Mouse (Mus musculus): Measurements from ENCODE around the gene Prrt4.
"Not testable (repeated sequence)": the region's sequence is repeated elsewhere in the genome, so short reads cannot be mapped to it uniquely, and the experiment has no call there.

Prrt4 gene

DNA sequence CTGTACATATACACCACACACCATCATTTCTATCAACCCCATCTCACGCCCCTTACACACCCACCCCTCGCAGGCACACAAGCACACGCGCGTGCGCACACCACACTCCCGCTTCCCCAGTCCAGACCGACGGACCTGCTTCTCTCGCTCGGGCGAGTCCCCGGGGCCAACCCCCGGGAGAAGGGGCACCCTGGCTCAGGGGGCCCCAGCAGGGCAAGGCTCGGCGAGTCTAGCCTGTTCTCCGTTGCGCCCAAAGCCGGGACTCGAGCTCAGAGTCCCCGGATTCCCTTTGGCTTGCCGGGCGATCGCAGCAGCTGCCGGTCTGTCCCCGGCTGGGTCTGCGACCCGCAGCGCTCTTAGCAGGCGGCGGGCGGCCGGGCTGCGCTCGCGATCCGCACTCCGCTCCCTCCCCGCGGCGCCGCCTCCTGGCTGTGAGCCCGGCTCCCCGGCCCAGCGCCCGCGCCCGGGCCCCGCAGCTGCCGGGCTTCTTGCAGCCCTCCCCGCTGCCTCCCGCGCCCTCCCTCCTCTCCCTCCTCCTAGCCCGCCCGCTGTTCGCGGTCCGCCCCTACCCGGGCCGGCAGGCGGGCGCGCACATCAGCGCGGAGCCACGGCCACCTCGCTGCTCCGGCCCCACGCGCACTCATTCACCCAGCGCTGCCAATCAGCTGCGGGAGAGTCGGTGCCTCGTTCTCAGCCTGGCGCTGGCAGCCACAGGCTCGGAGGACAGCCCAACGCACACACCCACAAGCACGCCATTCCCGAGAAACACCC lies at the start of gene Prrt4:
Prrt4 (minus strand) TSS at position 697 of the 771 bp plus-strand sequence.
- Histone ChIP-seq H3K4me3 (replicated peaks; ENCODE audit: low read length) (peak within 1 kb of the TSS; percentile 87), H3K36me3 (ENCODE audit: insufficient read depth, low read length) (no peaks in the 10 kb centered on the region), H3K4me1 (replicated peaks; ENCODE audit: low read depth, low read length) (peaks cover 30% of the 10 kb centered on the region), H3K27me3 (ENCODE audit: insufficient read depth, low read length) (peaks cover 86% of the 10 kb centered on the region), H3K9me3 (ENCODE audit: low read length) (no peaks in the 10 kb centered on the region)
- no peak for TF ChIP-seq CTCF (conservative IDR thresholded peaks at IDR 0.05; ENCODE audit: low read length)
- TF ChIP-seq NANOG (IDR thresholded peaks at IDR 0.05; ENCODE audit: borderline replicate concordance, low read length), result no peak
- TF ChIP-seq POU5F1 (IDR thresholded peaks at IDR 0.05; ENCODE audit: borderline replicate concordance, low read length), result no peak

- Histone ChIP-seq H3K27me3 (ENCODE audit: insufficient read depth, low read length) (peaks cover 39% of the 10 kb centered on the region), H3K4me1 (replicated peaks; ENCODE audit: low read depth, low read length) (peaks cover 27% of the 10 kb centered on the region)
- H3K9me3 ChIP-seq (ENCODE audit: low read length); H3K36me3 ChIP-seq (ENCODE audit: insufficient read depth, low read length); H3K4me3 ChIP-seq (replicated peaks; ENCODE audit: low read length): not testable (repeated sequence)
These were observed 38.3 kb upstream of the Prrt4 start for GRCm38 (mm10) chr6:29217717-29218116.

DNA sequence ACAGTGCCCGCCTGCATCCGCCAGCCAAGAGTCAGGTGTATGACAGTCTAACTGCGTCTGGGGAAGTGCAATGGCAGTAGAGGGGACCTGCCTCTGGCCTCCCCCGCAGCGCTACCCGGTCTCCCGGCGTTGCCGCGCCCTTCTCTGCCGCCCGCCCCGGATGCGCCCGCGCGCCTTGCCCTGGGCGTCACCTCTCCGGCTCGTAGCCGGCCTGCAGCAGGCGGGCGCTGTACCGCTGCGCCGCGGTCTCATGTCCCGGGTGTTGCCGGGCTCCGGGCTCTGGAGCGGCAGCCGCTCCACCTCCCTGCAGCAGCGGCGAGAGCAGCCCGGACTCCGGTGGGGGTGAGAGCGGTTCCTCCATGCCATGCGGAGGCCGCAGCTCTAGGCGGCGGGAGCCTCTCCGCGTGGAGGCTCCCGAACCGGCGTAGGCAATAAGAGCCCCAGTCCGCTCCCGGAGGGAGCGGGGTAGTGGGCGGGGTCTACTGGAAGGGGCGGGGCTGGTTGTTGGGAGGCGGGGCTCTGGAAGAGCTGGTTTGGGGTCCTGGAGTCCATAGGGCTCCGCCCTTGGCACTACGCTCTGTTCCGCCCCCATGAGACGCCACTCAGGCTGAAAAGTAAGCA lies 36.6 kb upstream of the Prrt4 start, which contains the start of gene Impdh1:
Impdh1 (minus strand) TSS at position 484 of the 621 bp plus-strand sequence.
- Histone ChIP-seq H3K9me3 (ENCODE audit: low read length) (no peaks in the 10 kb centered on the region), H3K36me3 (ENCODE audit: insufficient read depth, low read length) (no peaks in the 10 kb centered on the region), H3K27me3 (ENCODE audit: insufficient read depth, low read length) (peaks cover 48% of the 10 kb centered on the region), H3K4me3 (replicated peaks; ENCODE audit: low read length) (peak within 1 kb of the TSS; percentile 95), H3K4me1 (replicated peaks; ENCODE audit: low read depth, low read length) (peaks cover 39% of the 10 kb centered on the region)
- TF ChIP-seq CTCF (conservative IDR thresholded peaks at IDR 0.05; ENCODE audit: low read length), result no peak
- no peak for TF ChIP-seq NANOG (IDR thresholded peaks at IDR 0.05; ENCODE audit: borderline replicate concordance, low read length)
- no peak for TF ChIP-seq POU5F1 (IDR thresholded peaks at IDR 0.05; ENCODE audit: borderline replicate concordance, low read length)

DNA sequence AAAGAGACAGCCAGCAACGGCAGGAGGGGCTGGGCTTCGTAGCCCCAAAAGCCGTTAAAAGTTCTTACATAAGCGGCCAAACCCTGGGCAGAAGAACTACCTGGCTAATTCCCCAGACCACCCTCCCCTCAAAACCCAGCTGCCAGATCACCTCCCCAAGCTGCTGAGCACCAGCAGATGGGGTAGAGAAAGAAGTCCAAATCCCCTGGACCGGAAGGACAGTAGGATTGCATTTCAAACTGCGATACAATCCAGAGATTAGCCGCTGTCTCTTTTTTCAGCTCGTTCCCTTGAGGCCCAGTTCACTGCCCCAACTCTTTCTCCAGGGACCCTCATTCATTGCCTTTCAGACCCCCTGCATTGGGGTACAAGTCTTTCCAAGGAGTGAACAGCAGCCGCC lies 35.8 kb upstream of the Prrt4 start:
- peaks cover 52% of the 10 kb centered on the region for H3K27me3 ChIP-seq (ENCODE audit: insufficient read depth, low read length)
- H3K4me1 ChIP-seq (replicated peaks; ENCODE audit: low read depth, low read length), result peaks cover 45% of the 10 kb centered on the region
- no peak for TF ChIP-seq NANOG (IDR thresholded peaks at IDR 0.05; ENCODE audit: borderline replicate concordance, low read length)
- no peak for TF ChIP-seq CTCF (conservative IDR thresholded peaks at IDR 0.05; ENCODE audit: low read length)
- no peak for TF ChIP-seq POU5F1 (IDR thresholded peaks at IDR 0.05; ENCODE audit: borderline replicate concordance, low read length)
- no peaks in the 10 kb centered on the region for H3K36me3 ChIP-seq (ENCODE audit: insufficient read depth, low read length)
- H3K9me3 ChIP-seq (ENCODE audit: low read length), result no peaks in the 10 kb centered on the region
- H3K4me3 ChIP-seq (replicated peaks; ENCODE audit: low read length), result peak overlapping the region; percentile 95

GRCm38 (mm10) chr6:29214776-29215175 lies 35.4 kb upstream of the Prrt4 start:
- peaks cover 46% of the 10 kb centered on the region for H3K4me1 ChIP-seq (replicated peaks; ENCODE audit: low read depth, low read length)
- peaks cover 53% of the 10 kb centered on the region for H3K27me3 ChIP-seq (ENCODE audit: insufficient read depth, low read length)
- no peaks in the 10 kb centered on the region for H3K36me3 ChIP-seq (ENCODE audit: insufficient read depth, low read length)
- TF ChIP-seq CTCF (conservative IDR thresholded peaks at IDR 0.05; ENCODE audit: low read length), result no peak
- TF ChIP-seq NANOG (IDR thresholded peaks at IDR 0.05; ENCODE audit: borderline replicate concordance, low read length), result no peak
- TF ChIP-seq POU5F1 (IDR thresholded peaks at IDR 0.05; ENCODE audit: borderline replicate concordance, low read length), result no peak
- peak overlapping the region; percentile 95 for H3K4me3 ChIP-seq (replicated peaks; ENCODE audit: low read length)
- H3K9me3 ChIP-seq (ENCODE audit: low read length), result no peaks in the 10 kb centered on the region

- H3K4me3 ChIP-seq (replicated peaks; ENCODE audit: low read length), result no peak overlapping the region
- H3K9me3 ChIP-seq (ENCODE audit: low read length), result no peaks in the 10 kb centered on the region
- no peak for TF ChIP-seq CTCF (conservative IDR thresholded peaks at IDR 0.05; ENCODE audit: low read length)
- TF ChIP-seq POU5F1 (IDR thresholded peaks at IDR 0.05; ENCODE audit: borderline replicate concordance, low read length), result no peak
- TF ChIP-seq NANOG (IDR thresholded peaks at IDR 0.05; ENCODE audit: borderline replicate concordance, low read length), result no peak
- H3K27me3 ChIP-seq (ENCODE audit: insufficient read depth, low read length), result peaks cover 54% of the 10 kb centered on the region
- H3K4me1 ChIP-seq (replicated peaks; ENCODE audit: low read depth, low read length), result peaks cover 46% of the 10 kb centered on the region
- H3K36me3 ChIP-seq (ENCODE audit: insufficient read depth, low read length), result peaks cover under 1% of the 10 kb centered on the region; the same call in 1 of the 2 replicates
These were observed 34.9 kb upstream of the Prrt4 start for GRCm38 (mm10) chr6:29214245-29214644.

- Histone ChIP-seq H3K36me3 (ENCODE audit: insufficient read depth, low read length) (peaks cover 5% of the 10 kb centered on the region), H3K4me3 (replicated peaks; ENCODE audit: low read length) (no peak overlapping the region), H3K27me3 (ENCODE audit: insufficient read depth, low read length) (peaks cover 58% of the 10 kb centered on the region), H3K9me3 (ENCODE audit: low read length) (no peaks in the 10 kb centered on the region), H3K4me1 (replicated peaks; ENCODE audit: low read depth, low read length) (peaks cover 46% of the 10 kb centered on the region)
- TF ChIP-seq NANOG (IDR thresholded peaks at IDR 0.05; ENCODE audit: borderline replicate concordance, low read length), result no peak
- no peak for TF ChIP-seq CTCF (conservative IDR thresholded peaks at IDR 0.05; ENCODE audit: low read length)
- TF ChIP-seq POU5F1 (IDR thresholded peaks at IDR 0.05; ENCODE audit: borderline replicate concordance, low read length), result no peak
These were observed 34.1 kb upstream of the Prrt4 start for GRCm38 (mm10) chr6:29213436-29213835.

- Histone ChIP-seq H3K27me3 (ENCODE audit: insufficient read depth, low read length) (peaks cover 58% of the 10 kb centered on the region), H3K4me1 (replicated peaks; ENCODE audit: low read depth, low read length) (peaks cover 39% of the 10 kb centered on the region), H3K36me3 (ENCODE audit: insufficient read depth, low read length) (peaks cover 10% of the 10 kb centered on the region), H3K4me3 (replicated peaks; ENCODE audit: low read length) (peak overlapping the region; percentile 84), H3K9me3 (ENCODE audit: low read length) (no peaks in the 10 kb centered on the region)
- TF ChIP-seq CTCF (conservative IDR thresholded peaks at IDR 0.05; ENCODE audit: low read length), result no peak
- TF ChIP-seq POU5F1 (IDR thresholded peaks at IDR 0.05; ENCODE audit: borderline replicate concordance, low read length), result no peak
- no peak for TF ChIP-seq NANOG (IDR thresholded peaks at IDR 0.05; ENCODE audit: borderline replicate concordance, low read length)
These were observed 32.6 kb upstream of the Prrt4 start for GRCm38 (mm10) chr6:29211806-29212492.
